13 mouse cellular contexts compared by ENCODE assay signal in genomic region chr7:109196399-109197082, GRCm38 (mm10). TPM values are rescaled to one million over a fixed set of nuclear protein-coding genes. Genes with fewer than 3 reads are reported as not detected.
DNase-seq lines count a peak whose midpoint lies in the region; ATAC-seq and TF ChIP-seq lines count a peak whose summit lies in the region.
"Had no signal": no experiment of that assay in that cellular context is flagged by ENCODE, and none has a peak within 500 bp of the region (broad histone marks: within the 10 kb centered on the region; RNA-seq: fewer than 3 reads in every experiment).

No protein-coding gene starts in this region.

- ATAC-seq in kidney, postnatal 0 days (replicated peaks; ENCODE audit: low FRiP score, low read depth), result peak; percentile 57; the same call in 1 of the 2 replicates
- peak; percentile 78 for ATAC-seq in hindbrain, embryonic 11.5 days (ENCODE audit: low FRiP score)
- ATAC-seq in midbrain, embryonic 11.5 days (ENCODE audit: low FRiP score), result peak; percentile 91

- H3K9me3 ChIP-seq in kidney, postnatal 0 days (replicated peaks; ENCODE audit: low read length), result no peaks in the 10 kb centered on the region
- no peaks in the 10 kb centered on the region for H3K9me3 ChIP-seq in hindbrain, embryonic 11.5 days (ENCODE audit: control insufficient read depth, low read length)
- H3K9me3 ChIP-seq in midbrain, embryonic 11.5 days (ENCODE audit: control insufficient read depth, low read length), result no peaks in the 10 kb centered on the region

- peaks cover 13% of the 10 kb centered on the region for H3K4me1 ChIP-seq in kidney, postnatal 0 days (replicated peaks; ENCODE audit: insufficient read depth, low read length)
- H3K4me1 ChIP-seq in hindbrain, embryonic 11.5 days (replicated peaks; ENCODE audit: control insufficient read depth, insufficient read depth, low read length), result peaks cover 19% of the 10 kb centered on the region
- peaks cover 47% of the 10 kb centered on the region for H3K4me1 ChIP-seq in midbrain, embryonic 11.5 days (ENCODE audit: control insufficient read depth, insufficient read depth, low read length)
- H3K4me1 ChIP-seq in cerebellum, adult 2 months (ENCODE audit: control insufficient read depth, insufficient read depth, low read length), result no peaks in the 10 kb centered on the region

- no peak overlapping the region for H3K4me3 ChIP-seq in kidney, postnatal 0 days (replicated peaks; ENCODE audit: low read depth, low read length)
- H3K4me3 ChIP-seq in hindbrain, embryonic 11.5 days (ENCODE audit: low read depth, low read length), result no peak overlapping the region
- no peak overlapping the region for H3K4me3 ChIP-seq in midbrain, embryonic 11.5 days (ENCODE audit: low read depth, low read length)
- no peak overlapping the region for H3K4me3 ChIP-seq in cerebellum, adult 2 months (replicated peaks; ENCODE audit: insufficient read depth, low read depth, low read length)

- 12% methylated on average over 11 of the region's 11 CpGs for WGBS in kidney, postnatal 0 days
- WGBS in hindbrain, embryonic 11.5 days, result 21% methylated on average over 11 of the region's 11 CpGs
- WGBS in midbrain, embryonic 11.5 days, result 8% methylated on average over 11 of the region's 11 CpGs
- 38% methylated on average over 11 of the region's 11 CpGs for WGBS in cerebellum, adult 2 months

- no peak overlapping the region; the same call in 1 of the 2 replicates for H3K27ac ChIP-seq in kidney, postnatal 0 days
- H3K27ac ChIP-seq in hindbrain, embryonic 11.5 days (ENCODE audit: low read depth, low read length), result peak overlapping the region; percentile 84
- peak overlapping the region; percentile 91 for H3K27ac ChIP-seq in midbrain, embryonic 11.5 days (ENCODE audit: low read depth, low read length)
- H3K27ac ChIP-seq in cerebellum, adult 2 months (ENCODE audit: insufficient read depth, low read length), result no peak overlapping the region

- no peak overlapping the region for H3K4me2 ChIP-seq in kidney, postnatal 0 days (ENCODE audit: low read length)
- no peak overlapping the region for H3K4me2 ChIP-seq in hindbrain, embryonic 11.5 days (replicated peaks; ENCODE audit: low read depth, low read length)
- H3K4me2 ChIP-seq in midbrain, embryonic 11.5 days, result 0 out of 2 replicates have a peak overlapping the region, but pooled peaks have one; percentile 3

- no peaks in the 10 kb centered on the region for H3K36me3 ChIP-seq in kidney, postnatal 0 days (ENCODE audit: insufficient read depth, low read length)
- no peaks in the 10 kb centered on the region for H3K36me3 ChIP-seq in hindbrain, embryonic 11.5 days (ENCODE audit: control insufficient read depth, insufficient read depth, low read length)
- no peaks in the 10 kb centered on the region for H3K36me3 ChIP-seq in midbrain, embryonic 11.5 days (ENCODE audit: control insufficient read depth, insufficient read depth, low read length)

- TF ChIP-seq CTCF in kidney, postnatal 0 days (IDR thresholded peaks at IDR 0.05; ENCODE audit: low read depth), result no peak
- TF ChIP-seq CTCF in cerebellum, adult 2 months (IDR thresholded peaks at IDR 0.05; ENCODE audit: borderline replicate concordance, insufficient read depth, low read depth, low read length), result no peak

- TF ChIP-seq POLR2A in cerebellum, adult 2 months (IDR thresholded peaks at IDR 0.05; ENCODE audit: borderline replicate concordance, insufficient read depth, low read length), result no peak

- H3K9ac ChIP-seq in kidney, postnatal 0 days (ENCODE audit: low read depth, low read length), result no peak overlapping the region
- H3K9ac ChIP-seq in hindbrain, embryonic 11.5 days (ENCODE audit: low read depth, low read length), result no peak overlapping the region
- peak overlapping the region; percentile 1; the same call in 1 of the 2 replicates for H3K9ac ChIP-seq in midbrain, embryonic 11.5 days (ENCODE audit: low read length)

- peak; percentile 73 for DNase-seq in kidney, postnatal 0 days (ENCODE audit: low spot score)
- DNase-seq in kidney, postnatal 36 days, result no peak
- peak; percentile 58 for DNase-seq in hindbrain, embryonic 11.5 days (ENCODE audit: low spot score)
- DNase-seq in midbrain, embryonic 11.5 days (ENCODE audit: low spot score, missing footprints), result peak; percentile 98
- DNase-seq in yolk sac, embryonic 10.5 days (ENCODE audit: low spot score), result peak; percentile 49
- DNase-seq in spleen, adult 12 weeks (ENCODE audit: low spot score), result no peak
- DNase-seq in cerebellum, adult 2 months, result no peak
- no peak for DNase-seq in cerebellum, postnatal 14 days
- DNase-seq: cerebellum, postnatal 25 days; gastrocnemius, postnatal 14 days; kidney, postnatal 14 days; liver; right cerebral cortex, postnatal 25 days had no signal

- no peaks in the 10 kb centered on the region; the same call in 1 of the 2 replicates for H3K27me3 ChIP-seq in kidney, postnatal 0 days (ENCODE audit: insufficient read depth, low read length)
- H3K27me3 ChIP-seq in hindbrain, embryonic 11.5 days (ENCODE audit: control insufficient read depth, insufficient read depth, low read length), result no peaks in the 10 kb centered on the region
- no peaks in the 10 kb centered on the region for H3K27me3 ChIP-seq in midbrain, embryonic 11.5 days (ENCODE audit: control insufficient read depth, insufficient read depth, low read length)
- no peaks in the 10 kb centered on the region for H3K27me3 ChIP-seq in cerebellum, adult 2 months (ENCODE audit: control insufficient read depth, insufficient read depth, low read length)

RNA-seq across cellular contexts. Expression of gene Lmo1, which starts 21.5 kb away (rescaled TPM):
- 8.7 and 11.0 TPM in 2 replicates for polyA plus RNA-seq in kidney, postnatal 0 days (2015; fragmentation: Nextera tagmentation; extraction: Ambion mirVana)
- 32.6 and 41.0 TPM in 2 replicates for polyA plus RNA-seq in hindbrain, embryonic 11.5 days (2014; fragmentation: Nextera tagmentation; extraction: Ambion mirVana)
- polyA plus RNA-seq in midbrain, embryonic 11.5 days (2014; fragmentation: Nextera tagmentation; extraction: Ambion mirVana), result 117 and 124 TPM in 2 replicates
- polyA plus RNA-seq in cerebellum, adult 2 months (2012; rRNA removed), result 27.3 and 31.6 TPM in 2 replicates

Comparison
In these comparisons a context has a peak if more than half of its experiments do, and no peak if none do; other contexts are left out.
1. DNase-seq: peak in kidney, postnatal 0 days (single experiment), hindbrain, embryonic 11.5 days (single experiment), midbrain, embryonic 11.5 days (single experiment) and yolk sac, embryonic 10.5 days (single experiment); none in kidney, postnatal 36 days (0 of 2), spleen, adult 12 weeks (single experiment), cerebellum, adult 2 months (0 of 2) and cerebellum, postnatal 14 days (0 of 2).
2. H3K27ac ChIP-seq: peak in hindbrain, embryonic 11.5 days (single experiment) and midbrain, embryonic 11.5 days (single experiment); none in kidney, postnatal 0 days (single experiment) and cerebellum, adult 2 months (single experiment).
3. Peak in every context shown above with its lines, with median percentiles within 50 percentile points of each other: ATAC-seq.